Mouse (Mus musculus) intestine, postnatal 0 days (tissue): ENCODE data around the gene Phf20. TPM values are rescaled to one million over a fixed set of nuclear protein-coding genes. Genes with fewer than 3 reads are reported as not detected.
A peak's percentile ranks its signal among the peaks of the same experiment; 100 is the strongest.

Experiments
- ATAC-seq: fragments of 200-750 bp; cut with Nextera tagmentation; 2 replicates; pipeline ENCODE4 v1.8.0; 2017; ENCODE audit warnings: mild to moderate bottlenecking, moderate TSS enrichment, moderate library complexity
- H3K27ac ChIP-seq: fragments of 300-500 bp; sonication (generic); 2 replicates; pipeline ENCODE4 v1.5.1; 2014; ENCODE audit warnings: mild to moderate bottlenecking, low read depth, low read length, moderate library complexity
- H3K27me3 ChIP-seq: fragments of 300-500 bp; sonication (generic); replicated peaks from 2 replicates; pipeline ENCODE4 v1.6.1; 2014; ENCODE audit warnings: low read length, mixed read lengths; ENCODE audit not compliant: control insufficient read depth, insufficient read depth
- H3K36me3 ChIP-seq: fragments of 300-500 bp; sonication (generic); 2 replicates; pipeline ENCODE4 v1.6.1; 2014; ENCODE audit warnings: mild to moderate bottlenecking, moderate library complexity; ENCODE audit not compliant: control insufficient read depth, insufficient read depth
- H3K4me1 ChIP-seq: fragments of 300-500 bp; sonication (generic); replicated peaks from 2 replicates; pipeline ENCODE4 v1.6.1; 2014; ENCODE audit warnings: antibody characterized with exemption, low read length, mixed read lengths; ENCODE audit not compliant: control insufficient read depth, insufficient read depth
- H3K4me2 ChIP-seq: fragments of 300-500 bp; sonication (generic); replicated peaks from 2 replicates; pipeline ENCODE4 v1.6.1; 2014; ENCODE audit warnings: low read depth, mild to moderate bottlenecking, moderate library complexity
- H3K4me3 ChIP-seq: fragments of 300-500 bp; sonication (generic); 2 replicates; pipeline ENCODE4 v1.5.1; 2014; ENCODE audit warnings: low read depth, low read length
- H3K9ac ChIP-seq: fragments of 300-500 bp; sonication (generic); 2 replicates; pipeline ENCODE4 v1.6.1; 2014; ENCODE audit warnings: mild to moderate bottlenecking, low read depth, low read length
- H3K9me3 ChIP-seq: fragments of 300-500 bp; sonication (generic); 2 replicates; pipeline ENCODE4 v1.6.1; 2016; ENCODE audit warnings: mixed run types; ENCODE audit not compliant: control insufficient read depth
- CTCF ChIP-seq: sonication (generic); IDR thresholded peaks from 2 replicates; pipeline ENCODE4 v1.5.1; 2016; ENCODE audit warnings: low read depth, mild to moderate bottlenecking, control low read depth, antibody characterized with exemption, moderate library complexity
- WGBS: fragments of 180-500 bp; shearing (Covaris S2); extraction: QIAGEN DNeasy Blood & Tissue Kit; methylation state at CpG from one replicate; pipeline ENCODE4 v1.1.7; 2014; 5-methylcytosine and 5-hydroxymethylcytosine counted together
- polyA plus RNA-seq: library from polyadenylated mRNA; unstranded; fragments of >200 nt; fragmentation: Nextera tagmentation; extraction: Ambion mirVana; gene quantifications from 2 replicates; pipeline ENCODE4 v1.2.1, GENCODE M21; 2015

Gene Phf20
- polyA plus RNA-seq, 1 experiment from 2014 or later: 20.9 TPM

- Histone ChIP-seq H3K9ac (no peak overlapping the region), H3K27ac (no peak overlapping the region), H3K4me2 (peak overlapping the region; percentile 68), H3K4me3 (peak overlapping the region; percentile 91), H3K36me3 (peaks cover 32% of the 10 kb centered on the region), H3K27me3 (no peaks in the 10 kb centered on the region), H3K9me3 (no peaks in the 10 kb centered on the region), H3K4me1 (peaks cover 3% of the 10 kb centered on the region; the same call in 1 of the 2 replicates)
- no peak for ATAC-seq
- WGBS: 47% methylated on average over 7 of the region's 7 CpGs
- no peak for TF ChIP-seq CTCF
Observed at GRCm38 (mm10) chr2:156177651-156178050, 18.6 kb upstream of the Phf20 start.

DNA sequence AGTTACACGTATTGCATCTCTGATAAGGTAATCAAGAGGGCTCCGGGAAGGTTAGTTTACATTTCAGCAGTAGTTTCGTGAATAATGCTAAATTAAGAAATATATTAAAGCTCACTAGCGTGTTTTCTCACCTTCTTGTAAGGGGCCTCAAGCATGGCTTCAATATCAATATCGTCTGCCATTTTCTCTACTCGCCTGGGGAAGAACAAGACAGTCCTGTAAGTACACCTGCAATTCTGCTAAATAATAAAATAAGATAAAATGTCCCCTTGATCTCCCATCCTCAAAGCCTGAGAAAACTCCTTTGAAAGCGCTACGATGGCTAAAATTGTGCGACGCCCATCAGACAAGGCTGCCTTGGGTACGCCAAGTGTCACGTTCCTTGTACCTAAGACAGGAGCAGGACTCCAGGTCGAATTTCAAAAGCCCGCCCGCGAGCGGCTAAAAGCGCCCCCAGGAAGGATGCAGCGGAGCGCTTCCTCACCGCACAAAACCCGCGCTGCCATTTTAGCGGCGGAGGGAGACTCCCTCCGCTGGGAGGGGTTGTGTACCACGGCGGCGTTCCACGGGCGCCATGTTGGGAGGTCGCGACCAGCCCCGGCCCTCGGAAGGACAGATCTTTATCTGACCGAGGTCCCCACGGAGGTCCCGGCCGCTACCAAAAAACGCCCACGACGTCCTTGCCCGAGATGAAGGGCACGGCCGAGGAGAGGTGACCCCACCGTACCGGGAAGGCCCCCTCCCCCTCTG lies 17.0 kb upstream of the Phf20 start:
- no peaks in the 10 kb centered on the region for H3K27me3 ChIP-seq
- no peaks in the 10 kb centered on the region for H3K9me3 ChIP-seq
- H3K4me1 ChIP-seq: peaks cover 3% of the 10 kb centered on the region; the same call in 1 of the 2 replicates
- H3K27ac ChIP-seq: peak overlapping the region; percentile 96
- under 1% methylated on average over 47 of the region's 47 CpGs for WGBS
- H3K36me3 ChIP-seq: peaks cover 25% of the 10 kb centered on the region
- peak; percentile 39 for ATAC-seq
- H3K4me3 ChIP-seq: peak overlapping the region; percentile 91
- no peak; the same call in 1 of the 2 replicates for TF ChIP-seq CTCF
- H3K9ac ChIP-seq: peak overlapping the region; percentile 100
- peak overlapping the region; percentile 68 for H3K4me2 ChIP-seq

DNA sequence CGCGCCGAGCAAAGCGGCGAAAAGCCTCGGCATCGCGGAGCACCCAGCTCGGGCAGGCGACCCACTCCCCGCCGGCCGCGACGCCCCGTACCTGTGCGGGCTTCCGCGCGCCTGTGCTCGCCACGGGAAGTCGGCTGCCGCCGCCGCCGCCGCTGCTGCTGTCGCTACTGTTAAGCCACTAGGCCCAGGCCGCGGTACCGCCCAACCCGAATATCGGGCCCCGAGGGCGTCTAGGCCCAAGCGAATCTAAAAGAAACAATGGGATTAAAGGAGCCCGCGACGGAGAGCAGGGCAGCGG lies 16.5 kb upstream of the Phf20 start:
- ATAC-seq: peak; percentile 22; the same call in 1 of the 2 replicates
- under 1% methylated on average over 41 of the region's 41 CpGs for WGBS

DNA sequence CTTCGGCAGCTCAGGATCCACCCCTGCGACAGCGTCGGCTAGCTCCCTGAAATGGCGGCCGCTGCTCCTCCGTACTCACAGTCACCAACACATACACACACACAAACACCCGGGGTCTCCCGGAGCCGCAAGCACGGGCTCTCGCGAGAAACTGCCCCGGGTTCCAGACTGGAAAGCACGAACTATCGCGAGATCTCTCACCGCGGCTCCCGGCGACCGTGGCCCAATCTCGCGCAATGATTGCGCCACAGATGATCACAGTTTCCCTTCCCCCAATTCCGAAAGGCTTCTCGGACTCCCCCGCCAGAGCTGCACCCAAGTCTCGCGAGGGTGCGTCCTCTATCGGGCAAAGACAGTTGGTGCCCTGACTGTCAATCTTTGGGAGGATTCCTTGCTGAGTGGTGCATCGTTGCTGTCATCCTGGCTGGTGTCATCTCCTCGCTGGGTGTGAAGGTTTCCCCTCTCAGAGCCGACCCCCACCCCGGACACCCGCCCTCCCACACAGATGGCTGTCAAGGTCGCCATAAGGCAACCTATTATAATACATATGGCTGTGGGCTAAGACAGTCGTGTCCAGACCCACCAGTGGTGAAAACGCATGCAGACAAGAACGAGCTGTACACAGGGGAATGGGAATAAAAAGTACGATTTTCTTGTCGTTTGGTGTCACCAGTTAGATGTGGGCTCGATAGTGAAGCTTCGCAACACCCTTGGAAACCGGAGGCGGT lies 16.0 kb upstream of the Phf20 start, which contains the start of gene Rbm39:
Rbm39 (minus strand) TSS at position 145 of the 728 bp plus-strand sequence.
- H3K4me1 ChIP-seq: peaks cover 3% of the 10 kb centered on the region; the same call in 1 of the 2 replicates
- TF ChIP-seq CTCF: peak; percentile 74
- H3K36me3 ChIP-seq: peaks cover 22% of the 10 kb centered on the region
- ATAC-seq: peak; percentile 97
- H3K4me3 ChIP-seq: peak within 1 kb of the TSS; percentile 91
- H3K4me2 ChIP-seq: peak within 1 kb of the TSS; percentile 86
- peak within 1 kb of the TSS; percentile 96 for H3K27ac ChIP-seq
- H3K27me3 ChIP-seq: no peaks in the 10 kb centered on the region
- H3K9ac ChIP-seq: peak within 1 kb of the TSS; percentile 100
- H3K9me3 ChIP-seq: no peaks in the 10 kb centered on the region
- WGBS: under 1% methylated on average over 47 of the region's 47 CpGs

More for the DNA sequence above, 16.5 kb upstream of the Phf20 start:
- H3K27ac ChIP-seq: peak overlapping the region; percentile 96
- peak overlapping the region; percentile 68 for H3K4me2 ChIP-seq
- H3K4me1 ChIP-seq: peaks cover 3% of the 10 kb centered on the region; the same call in 1 of the 2 replicates
- H3K9ac ChIP-seq: peak overlapping the region; percentile 100
- TF ChIP-seq CTCF: no peak
- peak overlapping the region; percentile 91 for H3K4me3 ChIP-seq
- no peaks in the 10 kb centered on the region for H3K9me3 ChIP-seq
- H3K36me3 ChIP-seq: peaks cover 22% of the 10 kb centered on the region
- H3K27me3 ChIP-seq: no peaks in the 10 kb centered on the region

- peaks cover 18% of the 10 kb centered on the region for H3K36me3 ChIP-seq
- peak overlapping the region; percentile 90 for H3K27ac ChIP-seq
- TF ChIP-seq CTCF: no peak
- 15% methylated on average over 8 of the region's 8 CpGs for WGBS
- no peaks in the 10 kb centered on the region for H3K9me3 ChIP-seq
- H3K4me1 ChIP-seq: peaks cover 3% of the 10 kb centered on the region; the same call in 1 of the 2 replicates
- H3K27me3 ChIP-seq: no peaks in the 10 kb centered on the region
- H3K4me3 ChIP-seq: peak overlapping the region; percentile 91
- peak overlapping the region; percentile 78 for H3K9ac ChIP-seq
- H3K4me2 ChIP-seq: peak overlapping the region; percentile 86
- no peak; the same call in 1 of the 2 replicates for ATAC-seq
Observed at GRCm38 (mm10) chr2:156180824-156181590, 15.3 kb upstream of the Phf20 start.
